Mouse (Mus musculus) limb, embryonic 10.5 days (tissue): ENCODE measurements around the gene Xrcc5. TPM values are rescaled to one million over a fixed set of nuclear protein-coding genes. Genes with fewer than 3 reads are reported as not detected.

ENCODE experiments used
- DNase-seq: peaks from one replicate; pipeline ENCODE4 v3.0.0-alpha.2; 2017; ENCODE audit warnings: low spot score
- H3K27ac ChIP-seq: fragments of 300-500 bp; sonication (generic); 2 replicates; pipeline ENCODE4 v1.5.1; 2016; ENCODE audit warnings: mild to moderate bottlenecking
- H3K27me3 ChIP-seq: fragments of 300-500 bp; sonication (generic); 2 replicates; pipeline ENCODE4 v1.6.1; 2016; ENCODE audit warnings: low read depth, mild to moderate bottlenecking; ENCODE audit not compliant: poor library complexity, severe bottlenecking
- H3K36me3 ChIP-seq: fragments of 300-500 bp; sonication (generic); 2 replicates; pipeline ENCODE4 v1.6.1; 2016; ENCODE audit warnings: mild to moderate bottlenecking, moderate library complexity
- H3K4me1 ChIP-seq: fragments of 300-500 bp; sonication (generic); 2 replicates; pipeline ENCODE4 v1.6.1; 2016
- H3K4me3 ChIP-seq: fragments of 300-500 bp; sonication (generic); 2 replicates; pipeline ENCODE4 v1.5.1; 2016; ENCODE audit warnings: mild to moderate bottlenecking, moderate library complexity
- H3K9me3 ChIP-seq: fragments of 300-500 bp; sonication (generic); replicated peaks from 2 replicates; pipeline ENCODE4 v1.6.1; 2016; ENCODE audit warnings: mild to moderate bottlenecking
- WGBS: fragments of 180-500 bp; shearing (Covaris S2); methylation state at CpG from one replicate; pipeline ENCODE4 v1.1.7; 2016; 5-methylcytosine and 5-hydroxymethylcytosine counted together
- polyA plus RNA-seq: library from polyadenylated mRNA; unstranded; fragments of >200 nt; fragmentation: Nextera tagmentation; extraction: Ambion mirVana; gene quantifications from 2 replicates; pipeline ENCODE4 v1.2.1, GENCODE M21; 2016

Gene Xrcc5
- polyA plus RNA-seq, 1 experiment from 2014 or later: 69.5 TPM

DNA sequence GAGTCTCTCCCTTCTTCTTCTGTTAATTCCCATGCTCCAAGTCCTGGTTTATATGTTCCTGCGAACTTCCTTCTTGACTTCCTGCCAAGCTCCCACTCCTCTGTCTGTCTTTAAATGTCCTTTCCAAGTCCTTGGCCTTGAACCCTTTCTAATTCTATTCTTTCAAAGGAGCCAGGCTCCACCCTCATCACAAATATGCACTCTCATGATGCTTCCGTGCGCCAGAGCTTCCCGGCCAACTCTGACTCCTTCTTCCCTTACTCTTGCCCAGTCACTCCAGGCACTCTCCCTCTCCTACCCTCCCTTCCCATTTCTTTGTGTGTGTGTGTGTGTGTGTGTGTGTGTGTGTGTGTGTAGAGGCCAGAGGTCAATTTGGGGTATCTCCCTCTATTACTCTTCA lies 70.9 kb downstream of the Xrcc5 start:
- Histone ChIP-seq H3K9me3 (no peaks in the 10 kb centered on the region), H3K27me3 (no peaks in the 10 kb centered on the region), H3K4me3 (no peak overlapping the region), H3K36me3 (peaks cover 28% of the 10 kb centered on the region), H3K4me1 (no peaks in the 10 kb centered on the region), H3K27ac (no peak overlapping the region)
- 92% methylated on average over 4 of the region's 4 CpGs for WGBS
- DNase-seq: no peak

DNA sequence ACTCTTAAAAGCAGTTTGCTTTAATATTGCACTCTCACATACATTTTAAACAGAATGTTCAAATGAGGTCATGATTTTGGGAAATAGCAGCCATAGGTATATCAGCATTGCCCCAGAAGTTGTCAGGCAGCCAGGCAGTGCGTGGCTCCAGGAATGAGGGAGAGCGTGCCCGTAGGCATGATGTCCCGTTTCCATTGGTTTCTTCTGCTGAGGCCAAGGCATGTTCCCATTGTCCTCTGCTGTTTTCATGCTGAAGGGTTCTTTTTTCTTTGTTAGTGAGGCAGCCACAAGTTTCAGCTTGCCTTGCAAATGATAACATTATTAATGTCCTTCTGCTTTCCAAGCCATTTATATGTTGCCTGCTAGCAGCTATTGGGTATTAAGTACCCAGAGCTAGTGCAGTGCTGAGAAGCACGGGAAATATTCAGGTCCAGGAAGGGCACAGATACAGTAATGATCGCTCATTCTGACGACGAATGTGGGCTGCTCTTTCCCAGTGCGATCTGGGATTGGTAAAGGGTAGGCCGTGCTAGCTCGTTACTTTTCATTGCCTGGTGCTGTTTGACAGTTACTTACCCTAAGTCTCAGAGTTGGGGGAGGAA lies 72.6 kb downstream of the Xrcc5 start:
- Histone ChIP-seq H3K27ac (no peak overlapping the region), H3K4me3 (no peak overlapping the region), H3K4me1 (no peaks in the 10 kb centered on the region), H3K9me3 (no peaks in the 10 kb centered on the region), H3K27me3 (no peaks in the 10 kb centered on the region), H3K36me3 (peaks cover 41% of the 10 kb centered on the region)
- 95% methylated on average over 11 of the region's 11 CpGs for WGBS
- no peak for DNase-seq

DNA sequence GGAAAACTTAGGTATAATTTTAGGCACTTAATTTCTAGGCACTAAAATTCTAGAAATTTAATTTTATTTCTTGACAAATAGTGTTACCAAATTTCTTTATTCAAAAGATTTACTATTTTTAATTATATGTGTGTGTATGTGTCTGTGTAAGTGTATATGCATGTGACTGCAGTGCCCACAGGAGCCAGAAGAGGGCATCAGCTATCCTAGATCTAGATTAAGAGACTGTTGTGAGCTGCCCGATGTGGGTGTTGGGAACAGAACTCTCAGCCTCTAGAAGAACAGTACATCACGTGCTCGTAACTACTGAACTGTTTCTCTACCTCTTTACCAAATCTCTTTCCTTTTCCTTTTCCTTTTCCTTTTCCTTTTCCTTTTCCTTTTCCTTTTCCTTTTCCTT lies 73.3 kb downstream of the Xrcc5 start:
- Histone ChIP-seq H3K4me1 (no peaks in the 10 kb centered on the region), H3K36me3 (peaks cover 41% of the 10 kb centered on the region), H3K27ac (no peak overlapping the region), H3K9me3 (no peaks in the 10 kb centered on the region), H3K27me3 (no peaks in the 10 kb centered on the region), H3K4me3 (no peak overlapping the region)
- 98% methylated on average over 3 of the region's 3 CpGs for WGBS
- DNase-seq: no peak

DNA sequence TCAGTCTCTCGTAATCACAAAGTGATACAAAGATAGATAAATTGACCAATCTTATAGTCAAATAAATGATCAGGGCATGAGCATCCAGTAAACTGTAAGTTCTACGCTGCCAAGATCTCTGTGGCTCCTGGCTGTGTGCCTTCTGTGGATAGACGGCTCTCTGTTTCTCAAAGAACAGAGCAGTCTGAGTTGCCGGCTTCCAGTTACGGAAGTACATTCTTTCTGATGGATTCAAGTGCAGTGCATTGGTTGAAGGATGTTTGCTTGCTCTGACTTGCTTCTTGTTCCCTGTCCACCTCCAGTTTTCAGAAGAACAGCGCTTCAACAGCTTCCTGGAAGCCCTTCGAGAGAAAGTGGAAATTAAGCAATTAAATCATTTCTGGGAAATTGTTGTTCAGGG lies 75.8 kb downstream of the Xrcc5 start:
- no peaks in the 10 kb centered on the region for H3K27me3 ChIP-seq
- H3K4me1 ChIP-seq: no peaks in the 10 kb centered on the region
- H3K36me3 ChIP-seq: peaks cover 62% of the 10 kb centered on the region
- DNase-seq: no peak
- H3K9me3 ChIP-seq: no peaks in the 10 kb centered on the region
- H3K27ac ChIP-seq: no peak overlapping the region
- WGBS: 96% methylated on average over 7 of the region's 7 CpGs
- H3K4me3 ChIP-seq: no peak overlapping the region

DNA sequence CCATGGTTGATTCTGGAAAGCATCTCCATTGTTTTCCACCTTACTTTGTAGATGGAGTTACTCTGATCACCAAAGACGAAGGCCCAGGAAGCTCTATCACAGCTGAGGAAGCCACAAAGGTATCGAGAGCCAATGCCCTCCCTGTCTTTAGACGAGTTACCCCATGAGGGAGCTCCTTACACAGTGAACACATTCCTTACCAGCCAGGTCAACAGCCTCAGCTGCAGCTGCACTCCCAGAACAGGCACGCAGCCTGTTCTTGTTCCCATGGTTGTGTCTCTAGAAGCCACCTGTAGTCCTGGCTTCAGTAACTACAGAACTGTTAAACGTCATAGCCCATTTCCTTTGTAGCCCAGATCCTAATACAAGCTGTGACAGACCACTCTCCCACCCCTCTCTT lies 76.4 kb downstream of the Xrcc5 start:
- no peaks in the 10 kb centered on the region for H3K9me3 ChIP-seq
- WGBS: 90% methylated on average over 5 of the region's 5 CpGs
- no peak overlapping the region for H3K4me3 ChIP-seq
- DNase-seq: no peak
- H3K4me1 ChIP-seq: no peaks in the 10 kb centered on the region
- no peaks in the 10 kb centered on the region for H3K27me3 ChIP-seq
- no peak overlapping the region for H3K27ac ChIP-seq
- H3K36me3 ChIP-seq: peaks cover 65% of the 10 kb centered on the region

DNA sequence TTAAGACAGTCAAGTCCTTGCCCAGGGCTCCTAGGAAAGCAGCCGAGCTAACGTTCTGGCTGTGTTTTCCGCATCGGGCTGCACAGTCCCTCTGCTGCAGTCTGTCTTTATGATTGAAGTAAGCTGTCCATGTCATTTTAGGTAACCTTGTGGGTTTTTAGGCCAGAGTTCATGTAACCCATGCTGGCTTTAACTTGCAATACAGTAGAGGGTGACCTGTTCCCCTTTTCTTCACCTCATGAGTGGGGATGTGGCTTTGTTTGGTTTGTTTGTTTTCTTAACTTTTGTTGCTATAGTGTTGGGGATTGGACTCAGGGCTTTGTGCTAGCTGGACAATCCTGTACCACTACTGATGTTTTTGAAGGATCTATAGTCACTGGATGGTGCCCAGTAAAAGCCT lies 83.2 kb downstream of the Xrcc5 start:
- H3K36me3 ChIP-seq: peaks cover 54% of the 10 kb centered on the region
- 86% methylated on average over 4 of the region's 4 CpGs for WGBS
- DNase-seq: no peak
- peaks cover 13% of the 10 kb centered on the region; the same call in 1 of the 2 replicates for H3K4me1 ChIP-seq
- H3K4me3 ChIP-seq: no peak overlapping the region
- H3K27me3 ChIP-seq: no peaks in the 10 kb centered on the region
- H3K27ac ChIP-seq: no peak overlapping the region
- H3K9me3 ChIP-seq: no peaks in the 10 kb centered on the region

DNA sequence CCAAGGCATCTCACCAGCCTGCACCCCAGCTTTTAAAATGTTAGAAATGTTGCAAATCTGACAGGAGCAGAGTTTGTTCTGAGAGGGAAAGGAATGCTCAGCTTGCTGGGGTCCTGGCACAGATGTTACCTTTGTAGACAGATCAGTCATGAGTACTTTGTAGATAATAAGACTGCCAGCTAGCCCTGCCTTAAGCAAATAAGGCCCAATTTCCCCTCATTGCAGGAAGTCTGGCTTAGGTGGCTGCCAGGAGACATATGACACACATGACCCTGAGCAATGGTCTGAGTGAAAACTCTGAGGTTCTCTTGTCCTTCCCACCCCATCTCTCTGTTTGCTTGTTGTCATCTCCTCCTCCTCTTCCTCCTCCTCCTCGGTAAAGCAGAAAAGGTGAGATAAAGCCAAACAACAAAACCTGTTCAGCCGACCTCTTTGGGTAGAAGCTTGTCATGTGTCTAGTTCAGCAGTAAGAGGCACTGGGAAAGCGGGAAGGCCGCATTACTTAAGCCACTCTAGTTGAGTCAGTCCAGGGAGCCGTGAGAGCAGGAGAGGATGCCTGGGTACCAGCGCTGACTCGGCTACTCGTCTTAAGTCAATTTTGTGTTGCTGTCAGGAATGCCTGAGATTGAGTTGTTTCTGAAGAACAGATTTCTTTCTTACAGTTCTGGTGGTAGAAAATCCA lies 92.6 kb downstream of the Xrcc5 start:
- no peak overlapping the region for H3K4me3 ChIP-seq
- no peak for DNase-seq
- H3K4me1 ChIP-seq: peaks cover 6% of the 10 kb centered on the region
- no peak overlapping the region for H3K27ac ChIP-seq
- H3K27me3 ChIP-seq: no peaks in the 10 kb centered on the region
- peaks cover 30% of the 10 kb centered on the region for H3K36me3 ChIP-seq
- 91% methylated on average over 8 of the region's 8 CpGs for WGBS
- no peaks in the 10 kb centered on the region for H3K9me3 ChIP-seq

DNA sequence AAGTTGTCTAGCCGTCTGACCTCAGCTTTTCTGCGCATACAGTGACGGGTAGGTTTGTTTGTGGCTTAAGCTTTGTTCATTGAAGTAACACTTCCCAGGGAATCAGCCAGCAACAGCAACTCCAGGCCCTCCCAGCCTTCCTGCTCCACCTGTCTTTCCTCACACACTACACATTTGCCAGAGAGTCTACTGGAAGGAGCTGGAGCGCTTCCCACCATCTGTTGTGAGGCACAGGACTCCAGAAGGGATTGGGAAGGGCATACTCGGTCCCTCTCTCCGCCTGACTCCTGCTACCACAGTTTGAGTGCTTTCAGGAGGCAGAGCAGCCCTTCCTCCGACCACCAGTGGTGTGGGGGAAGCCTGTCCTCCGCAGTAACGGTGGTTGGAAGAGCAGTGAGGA lies 93.4 kb downstream of the Xrcc5 start:
- H3K27ac ChIP-seq: 0 out of 2 replicates have a peak overlapping the region, but pooled peaks have one; percentile 21
- no peaks in the 10 kb centered on the region for H3K27me3 ChIP-seq
- peaks cover 23% of the 10 kb centered on the region for H3K36me3 ChIP-seq
- H3K4me1 ChIP-seq: peaks cover 6% of the 10 kb centered on the region
- no peak overlapping the region for H3K4me3 ChIP-seq
- DNase-seq: no peak
- no peaks in the 10 kb centered on the region for H3K9me3 ChIP-seq
- WGBS: 87% methylated on average over 9 of the region's 9 CpGs

DNA sequence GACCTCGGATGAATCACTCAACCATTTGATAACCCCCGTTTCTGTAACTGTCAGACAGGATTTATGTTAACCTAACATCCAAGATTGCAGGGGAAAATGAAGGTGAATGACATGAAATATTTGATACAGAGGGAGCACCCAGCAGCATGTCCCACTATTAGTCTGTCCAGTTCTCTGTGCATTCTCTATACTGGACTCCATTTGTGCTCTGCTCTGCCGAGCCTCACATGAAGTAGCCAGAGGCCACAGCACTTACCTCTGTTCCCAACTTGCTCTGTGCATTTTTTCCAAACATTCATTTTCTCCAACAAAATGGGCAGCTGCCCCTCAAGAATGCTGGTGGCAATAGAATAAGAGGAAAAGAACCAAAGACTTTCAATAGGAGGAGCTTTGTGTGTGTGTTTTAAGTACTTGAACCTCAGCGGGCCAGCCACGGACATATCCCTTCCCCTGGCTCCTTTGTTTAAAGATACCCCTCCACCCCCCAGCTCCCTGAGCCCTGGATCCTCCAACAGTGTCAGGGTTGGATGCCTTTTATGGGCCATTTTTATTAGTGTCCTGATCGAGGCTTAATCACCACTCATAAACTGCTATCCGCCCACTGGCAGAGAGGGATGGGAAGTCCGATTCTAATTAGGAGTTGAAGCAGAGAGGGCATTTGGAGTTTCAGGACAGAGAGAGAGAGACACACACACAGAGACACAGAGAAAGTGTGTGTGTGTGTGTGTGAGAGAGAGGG lies 94.3 kb downstream of the Xrcc5 start:
- 55% methylated on average over 8 of the region's 8 CpGs for WGBS
- DNase-seq: no peak
- Histone ChIP-seq H3K27ac (no peak overlapping the region), H3K4me3 (no peak overlapping the region), H3K9me3 (no peaks in the 10 kb centered on the region), H3K4me1 (peaks cover 6% of the 10 kb centered on the region), H3K36me3 (peaks cover 14% of the 10 kb centered on the region), H3K27me3 (no peaks in the 10 kb centered on the region)

DNA sequence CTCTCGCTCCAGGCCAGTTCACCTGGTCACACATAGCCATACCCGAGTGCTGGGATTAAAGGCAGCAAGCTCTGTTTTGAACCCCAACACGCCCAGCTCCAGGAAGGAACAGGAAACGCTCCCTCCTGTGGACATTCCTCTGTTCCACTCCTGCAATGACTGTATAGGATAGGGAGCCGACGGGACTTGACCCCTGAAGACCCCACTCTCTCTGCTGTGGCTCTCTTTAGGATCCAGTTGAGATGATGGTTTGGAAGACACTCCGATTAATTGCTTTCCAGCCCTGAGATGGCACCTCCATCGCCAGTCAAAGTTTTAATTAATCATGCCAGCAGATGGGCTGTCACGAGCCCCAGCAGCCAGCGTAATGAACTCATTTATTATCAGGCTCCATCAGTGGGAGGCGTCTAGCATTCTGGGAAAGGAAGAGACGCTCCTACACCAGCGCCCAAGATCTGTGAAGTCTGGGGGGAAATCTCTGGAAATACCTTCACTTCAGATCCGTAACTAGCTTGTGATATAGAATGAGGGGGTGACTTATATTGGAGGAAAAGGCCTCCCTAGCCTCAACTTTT lies 99.4 kb downstream of the Xrcc5 start:
- Histone ChIP-seq H3K4me3 (no peak overlapping the region), H3K27me3 (no peaks in the 10 kb centered on the region), H3K9me3 (no peaks in the 10 kb centered on the region), H3K36me3 (no peaks in the 10 kb centered on the region), H3K4me1 (peaks cover 4% of the 10 kb centered on the region), H3K27ac (no peak overlapping the region)
- DNase-seq: no peak
- 75% methylated on average over 14 of the region's 14 CpGs for WGBS

DNA sequence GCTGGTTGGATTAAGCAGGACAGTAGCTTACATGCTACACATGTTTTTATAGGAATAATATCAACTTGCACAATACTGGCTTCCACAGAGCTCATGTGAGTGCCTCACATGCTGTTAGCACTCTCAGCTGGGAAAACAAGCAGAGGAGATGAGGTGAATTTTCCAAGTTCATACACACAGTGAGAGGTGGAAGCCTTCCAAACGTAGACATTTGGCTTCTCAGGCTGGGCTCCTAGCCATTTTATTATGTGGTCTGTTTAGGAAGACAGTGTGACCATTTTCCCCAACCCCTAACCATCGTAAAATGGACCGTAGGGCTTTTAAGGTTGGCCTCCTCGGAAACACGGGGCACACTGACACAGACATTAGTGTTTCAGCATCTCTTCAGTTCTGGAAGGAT lies 102.7 kb downstream of the Xrcc5 start:
- no peak overlapping the region for H3K4me3 ChIP-seq
- H3K27ac ChIP-seq: no peak overlapping the region
- H3K36me3 ChIP-seq: no peaks in the 10 kb centered on the region
- DNase-seq: no peak
- H3K4me1 ChIP-seq: peaks cover 8% of the 10 kb centered on the region
- no peaks in the 10 kb centered on the region for H3K9me3 ChIP-seq
- 74% methylated on average over 5 of the region's 5 CpGs for WGBS
- H3K27me3 ChIP-seq: no peaks in the 10 kb centered on the region

DNA sequence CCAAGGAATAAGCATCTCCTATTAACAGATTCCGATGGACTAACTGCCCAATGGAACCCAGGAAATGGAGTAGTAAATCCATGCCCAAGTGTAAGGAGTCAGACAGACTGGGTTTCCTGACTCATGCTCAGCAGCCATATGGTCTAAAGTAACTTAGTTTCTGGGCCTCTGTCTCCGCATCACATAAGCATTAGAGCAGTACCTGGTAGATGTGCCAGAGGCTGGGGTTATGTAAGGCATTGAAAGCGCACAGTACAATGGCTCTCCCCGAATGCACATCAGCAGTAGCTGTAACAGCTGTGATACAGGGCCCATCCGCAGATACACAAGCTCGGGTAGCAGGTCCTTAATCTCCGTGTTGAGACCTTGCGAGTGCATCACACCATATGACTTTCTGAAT lies 103.9 kb downstream of the Xrcc5 start:
- Histone ChIP-seq H3K4me1 (peaks cover 10% of the 10 kb centered on the region), H3K9me3 (no peaks in the 10 kb centered on the region), H3K27ac (no peak overlapping the region), H3K27me3 (no peaks in the 10 kb centered on the region), H3K36me3 (no peaks in the 10 kb centered on the region), H3K4me3 (no peak overlapping the region)
- no peak for DNase-seq
- 92% methylated on average over 8 of the region's 8 CpGs for WGBS

DNA sequence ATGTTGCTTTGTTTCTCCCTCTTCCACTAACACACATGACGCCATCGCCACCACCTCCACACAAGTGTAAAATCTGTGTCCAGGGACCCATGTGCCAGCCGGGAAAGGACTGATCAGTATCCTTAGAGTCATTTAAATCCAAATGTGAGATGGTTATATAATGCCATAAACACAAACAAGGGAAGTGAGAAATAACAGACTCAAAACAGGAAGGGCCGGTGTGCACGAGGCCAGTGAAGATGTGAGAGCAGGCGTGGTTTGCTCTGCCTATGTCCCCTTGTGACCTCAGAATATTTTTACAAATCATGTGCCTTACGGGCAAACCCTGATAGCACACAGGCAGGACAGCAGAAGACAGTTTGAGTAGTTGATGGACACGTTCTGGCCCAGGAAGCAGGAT lies 106.0 kb downstream of the Xrcc5 start:
- DNase-seq: no peak
- no peak overlapping the region for H3K4me3 ChIP-seq
- peaks cover 10% of the 10 kb centered on the region for H3K4me1 ChIP-seq
- H3K27ac ChIP-seq: no peak overlapping the region
- no peaks in the 10 kb centered on the region for H3K27me3 ChIP-seq
- H3K36me3 ChIP-seq: no peaks in the 10 kb centered on the region
- no peaks in the 10 kb centered on the region for H3K9me3 ChIP-seq
- WGBS: 91% methylated on average over 8 of the region's 8 CpGs
